Mouse (Mus musculus) cortical plate, adult 2 months (tissue): ENCODE measurements around the gene Fam214b. TPM values are rescaled to one million over a fixed set of nuclear protein-coding genes. Genes with fewer than 3 reads are reported as not detected.

ENCODE experiments used
- H3K27ac ChIP-seq: fragments of 200-500 bp; 2 replicates; pipeline ENCODE4 v1.5.1; 2012; ENCODE audit warnings: low read length, control low read depth, inconsistent platforms; ENCODE audit not compliant: insufficient read depth
- H3K4me1 ChIP-seq: fragments of 200-500 bp; 2 replicates; pipeline ENCODE4 v1.6.1; 2011; ENCODE audit warnings: low read length; ENCODE audit not compliant: control insufficient read depth, insufficient read depth
- H3K4me3 ChIP-seq: fragments of 200-500 bp; 2 replicates; pipeline ENCODE4 v1.5.1; 2011; ENCODE audit warnings: mild to moderate bottlenecking, low read length, control low read depth; ENCODE audit not compliant: insufficient read depth
- CTCF ChIP-seq: fragments of 200-500 bp; IDR thresholded peaks from 2 replicates; pipeline ENCODE4 v1.5.1; 2011; ENCODE audit warnings: mild to moderate bottlenecking, control low read depth, low read length; ENCODE audit not compliant: insufficient read depth; ENCODE audit errors: extremely low read depth
- POLR2A ChIP-seq: fragments of 200-500 bp; IDR thresholded peaks from 2 replicates; pipeline ENCODE4 v1.6.1; 2011; ENCODE audit warnings: mild to moderate bottlenecking, low read length, control low read depth; ENCODE audit not compliant: insufficient read depth; ENCODE audit errors: extremely low read depth
- polyA plus RNA-seq: library from polyadenylated mRNA; depleted of rRNA; stranded (reverse); fragments of >200 nt; gene quantifications from 2 replicates; pipeline ENCODE4 v1.2.3, GENCODE M21; 2012

Fam214b gene
- polyA plus RNA-seq, 1 experiment: 28.5 TPM

DNA sequence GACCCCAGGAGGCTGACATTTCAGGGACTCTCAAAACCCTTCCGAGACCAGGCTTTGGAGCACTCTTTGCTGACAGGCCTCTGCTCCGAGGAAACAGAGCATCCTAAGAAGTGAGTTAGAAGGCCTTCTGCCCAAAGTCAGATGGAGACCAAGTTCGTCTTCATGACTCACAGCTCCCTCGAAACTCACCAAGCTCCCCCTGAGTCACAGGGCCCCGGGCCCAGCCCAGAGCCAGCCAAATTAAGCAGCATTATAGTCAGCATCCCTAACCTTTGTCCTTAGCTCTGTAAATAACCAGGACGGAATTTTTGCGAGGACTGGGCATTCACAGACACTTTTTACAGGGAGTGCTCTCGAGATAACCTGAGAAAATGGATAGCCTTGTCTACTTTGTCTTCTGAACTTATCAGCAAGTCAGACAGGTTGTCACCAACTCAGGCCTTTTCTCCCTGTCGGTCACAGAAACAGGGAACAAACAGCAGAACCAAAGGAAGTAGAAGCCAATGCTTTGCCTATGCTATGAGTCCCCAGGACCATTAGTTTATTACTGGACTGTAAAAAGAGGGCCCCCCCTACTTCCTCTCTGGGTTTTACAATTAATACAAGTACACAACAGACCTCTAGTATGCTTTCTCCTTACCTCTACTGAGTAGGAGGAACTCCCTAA, 5.0 kb downstream of the Fam214b start:
- peaks cover 7% of the 10 kb centered on the region; the same call in 1 of the 2 replicates for H3K4me1 ChIP-seq
- H3K27ac ChIP-seq: no peak overlapping the region
- no peak overlapping the region for H3K4me3 ChIP-seq
- TF ChIP-seq POLR2A: no peak
- no peak for TF ChIP-seq CTCF

DNA sequence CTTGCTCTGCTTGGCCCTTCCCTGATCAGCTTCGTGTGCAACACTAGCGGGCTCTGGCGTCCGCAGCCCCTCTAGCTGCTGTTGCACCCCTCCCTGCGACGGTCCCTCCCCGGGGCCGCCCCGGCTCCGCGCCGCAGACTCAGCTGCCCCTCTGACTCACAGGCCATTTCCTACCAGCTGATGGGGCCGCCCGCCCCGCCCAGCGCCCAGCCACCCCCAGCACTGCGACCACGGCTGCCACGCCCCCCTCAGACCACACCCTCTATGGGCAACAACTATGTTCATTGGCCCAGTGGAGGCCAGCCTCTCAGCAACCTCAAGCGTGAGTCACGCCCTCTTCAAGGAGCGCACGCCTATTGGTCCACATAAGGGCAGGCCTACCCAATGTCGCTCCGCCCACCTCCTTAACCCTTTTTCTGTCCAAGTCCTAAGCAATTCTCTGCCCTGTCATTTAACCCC, 5.9 kb downstream of the Fam214b start:
- H3K27ac ChIP-seq: no peak overlapping the region
- peaks cover 5% of the 10 kb centered on the region; the same call in 1 of the 2 replicates for H3K4me1 ChIP-seq
- H3K4me3 ChIP-seq: peak overlapping the region; percentile 56
- peak; percentile 60; the same call in 1 of the 2 replicates for TF ChIP-seq POLR2A
- no peak for TF ChIP-seq CTCF

- Histone ChIP-seq H3K4me3 (peak overlapping the region; percentile 56), H3K4me1 (peaks cover 4% of the 10 kb centered on the region; the same call in 1 of the 2 replicates), H3K27ac (no peak overlapping the region)
- no peak for TF ChIP-seq CTCF
- no peak for TF ChIP-seq POLR2A
Measured at GRCm38 (mm10) chr4:43039609-43040008, 6.4 kb downstream of the Fam214b start.

DNA sequence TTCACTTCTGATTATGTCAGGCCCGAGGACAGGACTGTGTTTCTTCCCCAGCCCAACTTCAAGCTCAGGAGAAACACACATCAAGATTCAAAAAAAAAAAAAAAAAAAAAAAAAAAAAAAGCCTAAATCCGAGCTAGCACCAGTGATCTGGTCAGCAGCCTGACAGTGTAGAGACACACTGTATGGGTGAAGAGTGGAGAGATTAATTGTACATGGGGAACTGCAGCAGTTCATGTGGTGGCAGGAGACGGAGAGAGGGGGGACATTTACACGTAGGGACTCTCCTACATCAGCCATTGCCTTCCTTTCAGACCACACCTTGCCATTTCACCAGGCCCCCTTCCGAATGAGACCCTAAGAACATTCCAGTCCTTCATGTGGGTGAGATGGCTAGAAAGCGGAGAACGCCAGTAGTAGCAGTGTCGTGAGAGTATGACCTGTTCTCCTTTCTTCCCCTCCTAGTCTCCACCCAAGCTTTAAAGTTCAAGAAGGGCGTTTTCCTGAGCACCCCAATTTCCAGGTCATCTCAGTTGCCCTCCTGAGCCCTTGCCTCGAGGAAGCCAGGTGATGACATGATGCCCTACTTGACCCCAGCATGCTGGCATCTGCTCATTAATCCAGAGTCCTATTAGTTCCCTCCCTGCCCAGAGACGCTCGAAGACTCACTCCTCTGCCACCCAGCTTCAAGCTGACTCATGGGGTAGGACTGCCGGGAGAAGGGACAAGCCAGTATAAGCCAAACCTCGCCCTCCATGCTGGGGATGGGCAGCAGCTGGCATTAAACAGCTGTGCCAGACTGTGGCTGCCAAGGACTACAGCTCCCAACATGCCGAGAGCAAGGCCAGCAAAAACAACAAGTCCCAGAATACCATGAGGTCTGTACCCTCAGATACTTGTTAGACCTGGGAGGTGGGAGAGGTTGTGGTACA, 7.2 kb downstream of the Fam214b start:
- H3K27ac ChIP-seq: no peak overlapping the region
- H3K4me3 ChIP-seq: peak overlapping the region; percentile 56
- TF ChIP-seq POLR2A (peak; percentile 58; the same call in 1 of the 2 replicates), CTCF (no peak)
- H3K4me1 ChIP-seq: peaks cover 2% of the 10 kb centered on the region; the same call in 1 of the 2 replicates

GRCm38 (mm10) chr4:43037860-43038566, 8.0 kb downstream of the Fam214b start:
- peaks cover 2% of the 10 kb centered on the region; the same call in 1 of the 2 replicates for H3K4me1 ChIP-seq
- no peak overlapping the region for H3K27ac ChIP-seq
- no peak overlapping the region; the same call in 1 of the 2 replicates for H3K4me3 ChIP-seq
- TF ChIP-seq POLR2A (no peak), CTCF (no peak)

GRCm38 (mm10) chr4:43036356-43036755, 9.7 kb downstream of the Fam214b start:
- TF ChIP-seq POLR2A: no peak
- TF ChIP-seq CTCF: no peak
- no peak overlapping the region for H3K27ac ChIP-seq
- H3K4me3 ChIP-seq: no peak overlapping the region
- peaks cover 2% of the 10 kb centered on the region; the same call in 1 of the 2 replicates for H3K4me1 ChIP-seq

GRCm38 (mm10) chr4:43035851-43036250, 10.2 kb downstream of the Fam214b start:
- TF ChIP-seq CTCF: no peak
- TF ChIP-seq POLR2A: no peak
- Histone ChIP-seq H3K4me1 (peaks cover 2% of the 10 kb centered on the region; the same call in 1 of the 2 replicates), H3K27ac (no peak overlapping the region), H3K4me3 (no peak overlapping the region)

DNA sequence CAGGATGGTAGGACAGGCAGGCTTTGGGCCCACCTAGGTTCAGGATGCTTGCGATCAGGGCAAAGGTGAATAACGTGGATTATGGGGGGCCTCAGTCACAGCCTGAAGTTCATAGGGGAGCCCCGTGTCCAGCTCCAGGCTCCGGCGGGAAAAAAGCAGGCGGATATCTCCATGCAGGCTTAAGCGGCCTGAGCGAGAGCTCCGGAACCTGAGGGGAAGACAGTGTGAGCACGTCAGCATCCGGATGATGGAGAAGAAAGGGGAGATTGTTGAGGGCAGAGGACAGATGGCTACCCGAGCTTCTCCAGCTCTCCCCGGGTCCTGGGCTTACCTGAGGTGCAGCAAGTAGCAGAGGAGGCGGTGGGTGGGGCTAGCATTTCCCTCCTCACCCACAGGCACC, 12.5 kb downstream of the Fam214b start:
- H3K4me3 ChIP-seq: no peak overlapping the region
- no peak for TF ChIP-seq CTCF
- no peak for TF ChIP-seq POLR2A
- peaks cover 5% of the 10 kb centered on the region for H3K4me1 ChIP-seq

GRCm38 (mm10) chr4:43032501-43032900, 13.5 kb downstream of the Fam214b start:
- Histone ChIP-seq H3K4me3 (no peak overlapping the region), H3K27ac (no peak overlapping the region), H3K4me1 (peaks cover 3% of the 10 kb centered on the region)
- TF ChIP-seq POLR2A (no peak), CTCF (no peak)

More for the DNA sequence above, 12.5 kb downstream of the Fam214b start:
- no peak overlapping the region for H3K27ac ChIP-seq
